Mouse (Mus musculus) right cerebral cortex, adult 2 months (tissue): ENCODE data around the gene Rnft1.

Source experiments
- DNase-seq, 2 experiments: peaks; one replicate each; pipeline ENCODE4 v3.0.0; 2021 to 2022; ENCODE audit warnings: low spot score in 2 of 2

Gene Rnft1

GRCm38 (mm10) chr11:86484101-86484868, at the start of gene Rnft1:
Rnft1 (plus strand) TSS chr11:86484657.
- peak; percentile 96 for DNase-seq

GRCm38 (mm10) chr11:86436843-86437242, 47.6 kb upstream of the Rnft1 start:
- DNase-seq, result peak in 1 of 2 experiments; percentile 13

GRCm38 (mm10) chr11:86438261-86438660, 46.2 kb upstream of the Rnft1 start:
- DNase-seq, result peak in 1 of 2 experiments; percentile 10

GRCm38 (mm10) chr11:86440791-86441190, 43.7 kb upstream of the Rnft1 start:
- no peak for DNase-seq

- DNase-seq, result no peak
These were observed 30.5 kb upstream of the Rnft1 start for GRCm38 (mm10) chr11:86453991-86454390.

GRCm38 (mm10) chr11:86457545-86457944, 26.9 kb upstream of the Rnft1 start:
- DNase-seq, result no peak

GRCm38 (mm10) chr11:86458866-86459265, 25.6 kb upstream of the Rnft1 start:
- no peak for DNase-seq

GRCm38 (mm10) chr11:86462579-86462978, 21.9 kb upstream of the Rnft1 start:
- DNase-seq, result no peak

- DNase-seq, result peak; percentile 67 to 78
These were observed 20.2 kb upstream of the Rnft1 start for GRCm38 (mm10) chr11:86464275-86464674.

GRCm38 (mm10) chr11:86468345-86468744, 16.1 kb upstream of the Rnft1 start:
- DNase-seq, result no peak

GRCm38 (mm10) chr11:86468971-86469370, 15.5 kb upstream of the Rnft1 start:
- DNase-seq, result no peak

- no peak for DNase-seq
These were observed 12.7 kb upstream of the Rnft1 start for GRCm38 (mm10) chr11:86471785-86472184.

GRCm38 (mm10) chr11:86472771-86473171, 11.7 kb upstream of the Rnft1 start:
- DNase-seq, result peak; percentile 43 to 45

GRCm38 (mm10) chr11:86473576-86473975, 10.9 kb upstream of the Rnft1 start:
- no peak for DNase-seq

GRCm38 (mm10) chr11:86484910-86485510, 553 bp downstream of the Rnft1 start:
- DNase-seq, result peak; percentile 52 to 62

GRCm38 (mm10) chr11:86490782-86491181, 6.3 kb downstream of the Rnft1 start:
- no peak for DNase-seq

GRCm38 (mm10) chr11:86497356-86497755, 12.9 kb downstream of the Rnft1 start:
- DNase-seq, result no peak

GRCm38 (mm10) chr11:86497908-86498307, 13.5 kb downstream of the Rnft1 start:
- no peak for DNase-seq

- no peak for DNase-seq
These were observed 16.3 kb downstream of the Rnft1 start for GRCm38 (mm10) chr11:86500795-86501194.

GRCm38 (mm10) chr11:86503121-86503520, 18.7 kb downstream of the Rnft1 start:
- DNase-seq, result no peak

- no peak for DNase-seq
These were observed 22.9 kb downstream of the Rnft1 start for GRCm38 (mm10) chr11:86507334-86507733.

- DNase-seq, result no peak
These were observed 23.5 kb downstream of the Rnft1 start for GRCm38 (mm10) chr11:86507991-86508390.

GRCm38 (mm10) chr11:86516620-86517019, 32.2 kb downstream of the Rnft1 start:
- no peak for DNase-seq
